Mouse (Mus musculus) adrenal gland, postnatal 25 days (tissue): ENCODE data around the gene Pds5b. TPM values are rescaled to one million over a fixed set of nuclear protein-coding genes. Genes with fewer than 3 reads are reported as not detected.
"Not testable (repeated sequence)": the region's sequence is repeated elsewhere in the genome, so short reads cannot be mapped to it uniquely, and the experiment has no call there.

Experiments used
- DNase-seq: peaks from one replicate; pipeline ENCODE4 v3.0.0; 2021; ENCODE audit warnings: mixed read lengths
- total RNA-seq: library from RNA; stranded (reverse); gene quantifications from 2 replicates; pipeline ENCODE4 v1.2.3, GENCODE M21; 2021

Gene Pds5b
- total RNA-seq, 1 experiment from 2014 or later: 30.1 TPM

DNA sequence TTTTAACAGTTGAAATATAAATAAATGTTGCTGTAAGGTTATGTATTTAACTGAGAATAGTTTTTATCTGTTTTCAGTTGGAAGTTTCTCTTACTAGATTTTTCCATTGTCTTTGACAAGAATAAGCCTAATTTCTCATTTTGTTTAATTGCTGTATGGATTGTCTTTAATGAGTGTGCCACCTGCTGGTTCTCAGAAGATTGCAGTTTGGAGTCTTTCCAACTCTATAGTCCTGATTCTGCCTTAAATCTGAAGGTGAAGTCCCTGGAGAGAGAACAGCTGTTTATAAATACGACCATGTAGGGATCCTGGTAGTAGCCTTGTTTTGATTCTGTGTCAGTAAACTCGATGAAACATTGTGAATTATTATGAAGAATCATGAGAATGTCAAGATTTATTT lies 29.2 kb downstream of the Pds5b start:
- DNase-seq: peak; percentile 9

DNA sequence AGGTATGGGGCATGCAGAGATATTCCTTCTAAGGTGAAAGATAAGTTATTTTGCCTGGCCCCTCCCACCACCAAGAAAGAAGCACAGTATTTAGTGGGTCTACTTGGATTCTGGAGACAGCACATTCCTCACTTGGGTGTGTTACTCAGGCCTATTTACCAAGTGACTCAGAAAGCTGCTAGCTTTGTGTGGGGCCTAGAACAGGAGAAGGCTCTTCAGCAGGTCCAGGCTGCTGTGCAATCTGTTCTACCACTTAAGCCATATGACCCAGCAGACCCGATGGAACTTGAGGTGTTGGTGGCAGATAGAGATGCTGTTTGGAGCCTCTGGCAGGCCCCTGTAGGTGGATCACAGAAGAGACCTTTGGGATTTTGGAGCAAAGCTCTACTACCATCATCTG lies 33.1 kb downstream of the Pds5b start:
- DNase-seq: not testable (repeated sequence)

DNA sequence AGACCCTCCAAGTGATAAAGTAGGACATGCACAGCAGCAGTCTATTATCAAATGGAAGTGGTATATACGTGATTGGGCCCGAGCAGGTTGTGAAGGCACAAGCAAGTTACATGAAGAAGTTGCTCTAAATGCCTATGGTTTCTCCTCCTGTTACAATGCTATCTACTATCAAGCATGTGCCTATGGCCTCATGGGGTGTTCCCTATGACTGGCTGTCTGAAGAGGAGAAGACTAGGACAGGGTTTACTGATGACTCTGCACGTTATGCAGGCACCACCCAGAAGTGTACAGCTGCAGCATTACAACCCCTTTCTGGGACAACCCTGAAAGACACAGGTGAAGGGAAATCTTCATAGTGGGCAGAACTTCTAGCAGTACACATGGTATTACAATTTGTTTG lies 33.6 kb downstream of the Pds5b start:
- not testable (repeated sequence) for DNase-seq

DNA sequence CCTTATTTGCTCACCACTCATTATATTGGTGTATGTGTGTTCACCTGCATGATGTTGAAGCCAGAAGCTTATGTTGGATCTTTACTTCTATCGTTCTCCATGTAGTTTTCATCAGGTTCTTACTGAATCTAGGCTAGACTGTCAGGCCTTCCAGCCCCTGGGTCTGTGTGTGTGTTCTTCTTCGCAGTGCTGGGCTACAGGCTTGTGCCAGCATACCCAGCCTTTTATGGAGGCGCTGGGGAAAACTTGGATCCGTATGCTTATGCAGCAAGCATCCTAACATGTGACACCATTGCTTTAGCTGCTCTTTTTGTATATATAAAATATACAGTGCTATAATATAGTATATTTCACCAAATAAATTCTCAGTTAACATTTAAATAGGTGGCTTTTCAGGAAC lies 38.0 kb downstream of the Pds5b start:
- no peak for DNase-seq

DNA sequence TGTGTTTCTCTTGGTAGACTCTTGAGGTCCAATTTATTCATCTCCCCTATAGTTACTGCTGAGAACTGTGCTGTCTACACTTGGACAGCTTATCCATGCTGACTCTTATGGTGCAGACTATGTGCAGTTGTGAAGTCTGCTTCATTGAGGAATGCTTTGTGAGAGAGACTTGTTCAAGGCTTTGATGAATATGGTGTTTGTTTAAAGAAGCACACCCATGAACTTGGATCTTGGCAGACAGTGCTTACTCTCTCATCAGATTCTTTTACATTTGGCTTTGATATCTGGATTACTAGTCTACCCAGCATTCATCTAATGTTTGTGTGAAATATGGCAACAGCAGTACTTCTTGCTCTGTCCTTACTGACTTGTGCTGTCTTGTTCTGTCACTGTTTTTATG lies 39.9 kb downstream of the Pds5b start:
- no peak for DNase-seq

DNA sequence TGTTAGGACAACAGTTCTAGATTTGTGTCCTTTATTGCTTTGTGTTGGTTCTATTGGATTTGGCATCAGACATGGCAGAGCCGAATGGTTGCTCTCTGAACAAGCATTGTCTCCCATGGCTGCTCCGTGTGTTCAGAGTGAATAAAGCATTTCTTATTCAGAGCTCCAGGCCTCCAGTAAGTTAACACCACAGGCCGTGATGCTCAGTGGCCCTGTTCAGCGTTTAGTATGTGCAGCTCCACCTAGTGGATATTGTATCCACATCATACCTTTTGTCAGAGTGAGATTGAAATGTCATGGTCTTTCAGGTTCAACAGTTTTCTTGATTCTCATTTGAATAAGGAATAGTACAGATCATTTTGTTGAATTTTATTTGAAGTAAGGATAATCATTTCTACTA lies 44.2 kb downstream of the Pds5b start:
- peak; percentile 10 for DNase-seq

- no peak for DNase-seq
Observed at GRCm38 (mm10) chr5:150724641-150725040, 51.1 kb downstream of the Pds5b start.

- DNase-seq: not testable (repeated sequence)
Observed at GRCm38 (mm10) chr5:150737028-150737427, 63.5 kb downstream of the Pds5b start.

GRCm38 (mm10) chr5:150739311-150739710 lies 65.8 kb downstream of the Pds5b start:
- DNase-seq: no peak

- no peak for DNase-seq
Observed at GRCm38 (mm10) chr5:150740597-150740996, 67.1 kb downstream of the Pds5b start.

DNA sequence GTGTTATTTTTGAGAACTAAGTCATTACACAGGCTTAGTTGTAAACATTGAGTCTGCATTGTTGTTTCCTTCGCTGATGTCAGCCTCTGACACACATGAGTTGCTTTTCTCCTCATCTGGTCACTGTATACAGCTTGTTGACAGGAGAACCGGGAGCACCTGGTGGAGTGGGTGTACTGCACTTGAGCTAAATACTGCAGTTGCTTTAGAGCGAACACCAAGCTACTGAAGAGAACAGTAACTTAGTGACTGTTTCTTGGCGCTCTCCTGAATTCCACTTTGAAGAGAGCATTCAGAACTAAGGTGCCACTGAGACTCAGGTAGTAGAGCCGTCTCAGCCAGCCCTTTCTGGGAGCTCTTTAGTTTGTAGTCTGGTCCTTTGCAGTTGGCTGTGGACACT lies 83.1 kb downstream of the Pds5b start:
- DNase-seq: no peak

- DNase-seq: no peak
Observed at GRCm38 (mm10) chr5:150772403-150772802, 98.9 kb downstream of the Pds5b start.

- no peak for DNase-seq
Observed at GRCm38 (mm10) chr5:150773083-150773482, 99.5 kb downstream of the Pds5b start.

DNA sequence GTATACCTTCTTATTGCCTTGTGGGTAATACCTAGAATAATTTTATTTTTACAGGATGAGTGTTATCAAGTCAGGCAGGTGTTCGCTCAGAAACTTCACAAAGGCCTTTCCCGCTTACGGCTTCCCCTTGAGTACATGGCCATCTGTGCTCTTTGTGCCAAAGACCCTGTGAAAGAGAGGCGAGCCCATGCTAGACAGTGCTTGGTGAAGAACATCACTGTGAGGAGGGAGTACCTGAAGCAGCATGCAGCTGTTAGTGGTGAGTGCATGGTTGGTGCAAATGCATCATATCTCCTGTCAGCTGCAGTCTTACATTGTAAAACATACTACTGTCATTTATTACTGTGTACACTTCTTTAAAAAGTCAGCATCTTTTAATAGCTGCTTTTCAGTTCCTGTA lies 114.7 kb downstream of the Pds5b start:
- no peak for DNase-seq

GRCm38 (mm10) chr5:150789039-150789438 lies 115.5 kb downstream of the Pds5b start:
- no peak for DNase-seq

DNA sequence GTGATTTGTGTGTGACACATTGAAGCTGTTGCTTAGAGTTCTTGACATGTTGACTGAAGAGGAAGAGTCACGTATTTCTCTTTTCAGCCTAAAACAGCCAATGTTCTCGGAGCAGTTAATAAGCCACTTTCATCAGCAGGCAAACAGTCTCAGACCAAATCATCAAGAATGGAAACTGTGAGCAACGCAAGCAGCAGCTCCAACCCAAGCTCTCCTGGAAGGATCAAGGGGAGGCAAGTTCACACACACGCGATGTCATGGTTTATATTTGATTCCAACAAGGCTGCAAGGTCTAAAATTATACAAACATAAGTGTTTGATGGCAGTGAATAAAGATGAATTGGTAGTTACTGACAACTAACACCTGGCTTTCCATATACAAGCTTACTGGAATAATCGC lies 120.6 kb downstream of the Pds5b start:
- DNase-seq: no peak

DNA sequence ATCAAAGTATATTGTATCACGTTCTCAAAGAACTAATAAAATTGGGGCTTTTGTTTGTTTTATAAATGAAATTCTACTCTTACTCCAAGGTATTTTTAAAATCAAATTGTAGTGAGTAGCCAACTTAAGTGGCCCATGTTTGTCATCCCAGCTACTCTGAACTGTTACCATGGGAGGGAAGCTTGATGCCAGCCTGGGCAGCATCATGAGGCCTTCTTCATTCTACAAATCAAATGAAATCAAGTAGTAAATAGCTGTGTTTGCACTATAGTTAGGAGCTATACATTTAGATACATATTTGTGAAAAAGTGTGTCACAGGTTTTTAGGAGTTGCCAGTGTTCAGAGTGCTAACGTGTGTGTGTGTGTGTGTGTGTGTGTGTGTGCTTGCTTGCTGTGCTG lies 126.5 kb downstream of the Pds5b start:
- no peak for DNase-seq

- no peak for DNase-seq
Observed at GRCm38 (mm10) chr5:150814111-150814990, 140.8 kb downstream of the Pds5b start.

- DNase-seq: no peak
Observed at GRCm38 (mm10) chr5:150815400-150815799, 141.9 kb downstream of the Pds5b start.

DNA sequence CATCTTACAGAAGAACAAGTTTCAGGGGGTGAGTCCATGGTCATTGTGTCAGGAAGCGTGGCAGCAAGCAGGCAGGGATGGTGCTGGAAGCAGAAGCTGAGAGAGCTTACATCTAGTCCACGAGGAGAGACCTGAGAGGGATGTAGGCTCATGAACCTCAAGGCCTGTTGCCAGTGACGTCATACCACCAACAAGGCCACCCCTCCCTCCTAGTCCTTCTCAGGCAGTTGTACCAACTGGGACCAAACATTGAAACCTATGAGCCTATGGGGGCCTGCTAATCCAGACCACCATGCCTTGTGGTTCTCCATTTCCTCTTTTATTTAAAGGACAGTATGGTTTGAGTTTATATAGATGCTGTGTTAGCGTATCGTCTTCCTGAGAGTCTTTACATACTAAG lies 143.2 kb downstream of the Pds5b start:
- no peak for DNase-seq

DNA sequence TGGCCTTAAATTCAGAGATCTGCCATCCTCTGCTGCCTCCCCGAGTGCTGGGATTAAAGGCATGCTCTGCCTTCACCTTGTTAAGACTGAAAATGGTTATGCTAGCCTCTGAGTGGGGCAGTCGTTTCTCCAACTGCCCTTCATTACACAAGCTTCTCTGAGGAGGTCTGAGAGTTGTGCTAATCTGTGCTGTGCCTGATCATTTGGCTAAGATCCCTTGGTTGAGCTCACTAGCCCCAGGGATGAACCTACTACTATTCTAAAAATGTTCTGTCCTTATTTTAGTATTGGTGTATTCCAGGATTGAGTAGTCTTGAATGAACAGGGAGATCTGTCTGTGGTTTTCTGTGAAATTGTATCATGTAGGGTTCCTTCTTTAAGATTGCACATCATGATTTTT lies 144.5 kb downstream of the Pds5b start:
- DNase-seq: no peak

GRCm38 (mm10) chr5:150818886-150819285 lies 145.3 kb downstream of the Pds5b start:
- DNase-seq: no peak

DNA sequence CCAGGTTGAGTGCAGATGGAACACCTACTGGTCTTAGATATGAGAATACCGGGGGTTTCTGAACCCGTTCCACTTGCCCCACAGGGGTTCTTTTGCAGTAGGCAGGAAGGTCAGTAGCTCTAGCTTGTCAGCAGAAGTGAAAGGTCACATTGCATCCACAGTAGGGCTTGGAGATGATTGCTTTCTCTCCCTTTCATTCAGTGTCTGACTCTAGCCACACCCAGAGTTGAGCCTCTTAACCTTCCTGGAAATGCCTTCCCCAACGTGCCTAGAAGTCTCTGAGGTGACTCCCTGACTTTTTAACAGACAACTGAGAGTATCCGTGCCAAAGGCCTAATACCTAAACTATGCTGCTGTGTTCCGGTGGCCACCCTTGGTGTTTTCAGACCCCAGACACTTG lies 146.0 kb downstream of the Pds5b start:
- no peak for DNase-seq

DNA sequence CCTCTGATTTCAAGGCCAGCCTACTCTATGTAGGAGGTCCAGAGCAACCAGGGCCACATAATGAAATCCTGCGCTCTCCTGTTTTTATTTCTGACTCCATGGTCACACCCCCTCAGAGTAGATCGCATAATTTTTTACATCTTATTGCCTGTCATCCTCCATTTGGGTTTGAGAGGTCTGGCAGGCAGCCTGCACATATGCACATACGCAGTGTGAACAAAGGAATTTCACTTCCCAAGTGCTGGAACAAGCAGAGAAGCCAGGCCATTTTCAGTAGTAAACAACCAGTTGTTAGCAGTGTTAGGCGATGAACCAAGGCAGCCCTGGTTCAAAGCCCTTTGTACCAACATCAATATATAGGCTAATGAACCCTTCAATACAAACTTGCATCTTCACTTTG lies 147.6 kb downstream of the Pds5b start:
- no peak for DNase-seq
